Mouse (Mus musculus) forebrain, embryonic 13.5 days (tissue): ENCODE measurements around the gene Ccr8. TPM values are rescaled to one million over a fixed set of nuclear protein-coding genes. Genes with fewer than 3 reads are reported as not detected.

ENCODE experiments used
- ATAC-seq: fragments of 200-750 bp; cut with Nextera tagmentation; 2 replicates; pipeline ENCODE4 v1.8.0; 2017
- H3K27ac ChIP-seq: fragments of 300-500 bp; sonication (generic); 2 replicates; pipeline ENCODE4 v1.5.1; 2015; ENCODE audit warnings: inconsistent platforms, mild to moderate bottlenecking, moderate library complexity
- H3K27me3 ChIP-seq: fragments of 300-500 bp; sonication (generic); 2 replicates; pipeline ENCODE4 v1.6.1; 2015; ENCODE audit warnings: mild to moderate bottlenecking, inconsistent platforms
- H3K36me3 ChIP-seq: fragments of 300-500 bp; sonication (generic); 2 replicates; pipeline ENCODE4 v1.6.1; 2015; ENCODE audit warnings: mild to moderate bottlenecking, inconsistent platforms; ENCODE audit not compliant: poor library complexity, severe bottlenecking
- H3K4me1 ChIP-seq: fragments of 300-500 bp; sonication (generic); 2 replicates; pipeline ENCODE4 v1.6.1; 2015; ENCODE audit warnings: inconsistent platforms
- H3K4me2 ChIP-seq: fragments of 300-500 bp; sonication (generic); 2 replicates; pipeline ENCODE4 v1.6.1; 2015; ENCODE audit warnings: inconsistent platforms, mild to moderate bottlenecking, moderate library complexity
- H3K4me3 ChIP-seq: fragments of 300-500 bp; sonication (generic); 2 replicates; pipeline ENCODE4 v1.5.1; 2015; ENCODE audit warnings: mild to moderate bottlenecking, inconsistent platforms
- H3K9ac ChIP-seq: fragments of 300-500 bp; sonication (generic); 2 replicates; pipeline ENCODE4 v1.6.1; 2015; ENCODE audit warnings: mild to moderate bottlenecking, inconsistent platforms
- H3K9me3 ChIP-seq: fragments of 300-500 bp; sonication (generic); replicated peaks from 2 replicates; pipeline ENCODE4 v1.6.1; 2016; ENCODE audit warnings: inconsistent platforms
- WGBS: fragments of 180-500 bp; shearing (Covaris S2); methylation state at CpG from one replicate; pipeline ENCODE4 v1.1.7; 2015; 5-methylcytosine and 5-hydroxymethylcytosine counted together
- polyA plus RNA-seq: library from polyadenylated mRNA; unstranded; fragments of >200 nt; fragmentation: Nextera tagmentation; extraction: Ambion mirVana; gene quantifications from 2 replicates; pipeline ENCODE4 v1.2.1, GENCODE M21; 2015

Gene Ccr8
- polyA plus RNA-seq, 1 experiment from 2014 or later, result not detected

DNA sequence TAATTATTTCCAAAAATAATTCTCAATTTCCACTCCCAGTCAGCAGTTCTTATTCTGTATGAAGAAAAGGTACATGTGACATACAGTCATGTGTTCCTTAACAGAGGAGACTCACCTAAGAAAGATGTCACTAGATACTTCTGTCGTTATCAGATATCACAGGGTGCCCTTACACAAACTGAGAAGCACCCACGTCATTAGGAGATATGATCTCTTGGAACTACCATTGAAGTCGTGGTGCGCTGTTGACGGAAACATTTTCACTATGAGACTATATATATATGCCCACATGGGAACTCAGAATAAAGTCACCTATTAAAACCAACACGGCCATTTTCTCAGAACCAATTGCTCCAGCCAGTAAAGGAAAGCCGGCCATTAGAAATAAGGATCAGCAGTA, 17.4 kb upstream of the Ccr8 start:
- ATAC-seq, result no peak
- H3K27ac ChIP-seq, result no peak overlapping the region
- H3K36me3 ChIP-seq, result no peaks in the 10 kb centered on the region

DNA sequence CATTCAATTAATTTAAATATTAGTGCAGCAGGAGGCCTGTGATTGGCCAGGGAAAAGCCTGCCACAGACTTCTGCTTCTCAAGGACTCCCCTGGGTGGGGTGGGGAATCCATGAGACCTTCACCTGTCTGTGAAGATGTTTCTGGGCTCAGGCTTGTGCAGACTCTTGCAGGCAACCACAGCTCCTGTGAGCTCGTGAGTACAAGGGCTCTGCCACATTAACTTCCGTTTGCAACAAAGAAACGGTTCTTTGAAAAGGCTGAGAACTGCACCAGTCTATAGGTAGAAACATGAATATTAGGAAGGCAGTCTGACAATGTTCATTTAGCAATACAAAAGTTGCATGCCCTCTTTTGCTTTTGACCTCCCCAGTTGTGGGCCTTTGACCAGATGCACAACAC, 13.7 kb upstream of the Ccr8 start:
- Histone ChIP-seq H3K9ac (no peak overlapping the region), H3K36me3 (no peaks in the 10 kb centered on the region), H3K4me2 (no peak overlapping the region), H3K27me3 (no peaks in the 10 kb centered on the region), H3K4me3 (no peak overlapping the region), H3K4me1 (peaks cover 1% of the 10 kb centered on the region; the same call in 1 of the 2 replicates), H3K27ac (no peak overlapping the region), H3K9me3 (0 out of 2 replicates have a peak, but pooled peaks cover 3% of the 10 kb centered on the region)
- ATAC-seq, result no peak
- 85% methylated on average over 3 of the region's 3 CpGs for WGBS

More for the DNA sequence above, 17.4 kb upstream of the Ccr8 start:
- peaks cover 4% of the 10 kb centered on the region; the same call in 1 of the 2 replicates for H3K4me1 ChIP-seq
- H3K9me3 ChIP-seq, result no peaks in the 10 kb centered on the region
- H3K27me3 ChIP-seq, result no peaks in the 10 kb centered on the region
- H3K4me2 ChIP-seq, result no peak overlapping the region
- no peak overlapping the region for H3K9ac ChIP-seq
- H3K4me3 ChIP-seq, result no peak overlapping the region
- 90% methylated on average over 7 of the region's 7 CpGs for WGBS

DNA sequence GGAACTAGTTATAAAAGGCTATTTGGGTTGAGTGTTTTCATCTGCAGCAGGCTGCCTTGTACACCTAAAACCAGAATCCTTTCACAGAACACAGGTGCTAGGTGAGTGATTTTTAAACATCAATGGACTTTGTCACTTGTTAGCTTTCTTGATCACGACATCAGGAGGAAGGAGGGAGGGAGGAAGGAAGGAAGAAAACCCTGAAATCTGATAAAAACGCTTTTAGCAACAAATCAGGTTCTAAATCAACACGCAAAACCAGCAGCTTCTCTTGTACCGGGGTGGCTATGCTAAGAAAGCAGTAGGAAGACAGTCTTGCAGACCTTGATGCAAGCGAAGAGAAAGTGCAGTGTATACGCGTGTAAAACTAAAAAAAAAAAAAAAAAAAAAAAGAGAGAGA, 12.0 kb upstream of the Ccr8 start:
- ATAC-seq, result no peak
- Histone ChIP-seq H3K27me3 (no peaks in the 10 kb centered on the region), H3K4me3 (no peak overlapping the region), H3K9ac (no peak overlapping the region), H3K36me3 (no peaks in the 10 kb centered on the region), H3K4me1 (no peaks in the 10 kb centered on the region), H3K9me3 (0 out of 2 replicates have a peak, but pooled peaks cover 3% of the 10 kb centered on the region), H3K4me2 (no peak overlapping the region), H3K27ac (no peak overlapping the region)
- WGBS, result 80% methylated on average over 7 of the region's 7 CpGs

DNA sequence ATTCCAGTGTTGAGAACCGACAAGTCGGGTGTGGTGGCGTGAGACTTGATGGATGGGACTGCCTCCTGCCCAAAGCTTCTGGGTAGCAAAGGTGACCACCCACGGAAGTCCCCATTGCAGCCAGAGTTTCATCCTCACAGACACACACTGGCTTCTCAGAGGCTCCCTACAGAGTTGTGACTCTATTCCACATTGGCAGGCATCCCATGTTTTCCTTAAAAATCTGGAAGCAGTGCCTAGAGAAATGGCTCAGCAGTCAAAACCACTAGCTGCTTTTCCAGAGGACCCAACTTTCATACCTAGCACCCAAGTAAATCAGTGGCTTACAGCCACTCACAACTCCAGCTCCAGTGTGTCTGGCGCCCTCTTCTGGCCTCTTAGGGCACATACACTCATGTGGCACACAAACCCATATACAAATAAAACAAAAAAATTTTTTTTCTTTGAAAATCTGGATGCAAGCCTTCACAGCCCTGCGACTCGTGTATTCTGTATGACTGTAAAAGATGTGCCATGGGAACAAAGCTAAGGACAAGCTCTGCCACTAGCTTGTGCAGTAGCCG, 11.3 kb upstream of the Ccr8 start:
- no peaks in the 10 kb centered on the region for H3K4me1 ChIP-seq

DNA sequence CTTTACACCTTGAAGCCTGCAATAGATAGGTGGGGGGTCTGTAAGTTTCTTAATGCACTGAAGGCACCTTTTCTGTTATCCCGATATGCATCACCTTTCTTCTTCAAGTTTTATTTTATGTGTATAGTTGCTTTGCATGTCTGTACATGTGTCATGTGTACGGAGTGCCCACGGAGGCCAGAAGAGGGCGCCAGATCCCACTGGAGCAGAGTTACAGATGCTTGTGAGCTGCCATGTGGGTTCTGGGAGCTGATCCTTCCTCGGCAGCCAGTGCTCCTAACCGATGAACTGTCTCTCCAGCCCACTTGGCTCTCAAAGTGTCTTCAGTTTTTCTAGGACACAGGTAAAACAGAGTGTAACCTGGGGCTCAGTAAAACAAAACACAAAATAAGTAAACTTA, 10.7 kb upstream of the Ccr8 start:
- Histone ChIP-seq H3K36me3 (no peaks in the 10 kb centered on the region), H3K4me2 (no peak overlapping the region), H3K27me3 (no peaks in the 10 kb centered on the region), H3K4me3 (no peak overlapping the region), H3K9ac (no peak overlapping the region), H3K9me3 (0 out of 2 replicates have a peak, but pooled peaks cover 3% of the 10 kb centered on the region), H3K4me1 (no peaks in the 10 kb centered on the region), H3K27ac (no peak overlapping the region)
- no peak for ATAC-seq
- WGBS, result 78% methylated on average over 6 of the region's 6 CpGs

More for the DNA sequence above, 11.3 kb upstream of the Ccr8 start:
- Histone ChIP-seq H3K9me3 (0 out of 2 replicates have a peak, but pooled peaks cover 3% of the 10 kb centered on the region), H3K27me3 (no peaks in the 10 kb centered on the region), H3K36me3 (no peaks in the 10 kb centered on the region), H3K4me2 (no peak overlapping the region), H3K9ac (no peak overlapping the region), H3K27ac (no peak overlapping the region), H3K4me3 (no peak overlapping the region)
- WGBS, result 86% methylated on average over 8 of the region's 8 CpGs
- no peak for ATAC-seq

DNA sequence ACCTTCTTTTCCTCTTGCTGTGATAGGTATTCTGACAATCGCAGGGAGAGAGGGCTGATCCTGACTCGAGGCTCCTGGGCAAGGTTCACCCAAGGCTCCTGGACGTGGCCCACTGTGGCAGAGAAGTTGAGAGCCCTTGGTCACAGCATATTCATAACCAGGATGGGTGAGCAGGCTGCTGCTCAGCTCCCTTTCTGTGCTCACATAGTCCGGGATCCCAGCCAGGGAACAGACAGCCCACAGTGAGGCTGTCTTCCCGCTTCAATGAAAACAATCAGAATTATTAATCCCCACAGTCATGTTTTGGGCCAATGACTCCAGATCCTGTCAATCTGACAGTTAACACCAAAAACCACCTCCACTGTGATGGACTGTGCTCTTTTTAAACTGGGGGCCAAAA, 9.9 kb upstream of the Ccr8 start:
- 79% methylated on average over 5 of the region's 5 CpGs for WGBS
- H3K27ac ChIP-seq, result no peak overlapping the region
- H3K4me1 ChIP-seq, result no peaks in the 10 kb centered on the region
- no peaks in the 10 kb centered on the region for H3K27me3 ChIP-seq
- H3K9me3 ChIP-seq, result 0 out of 2 replicates have a peak, but pooled peaks cover 3% of the 10 kb centered on the region
- H3K9ac ChIP-seq, result no peak overlapping the region
- no peak for ATAC-seq
- no peak overlapping the region for H3K4me2 ChIP-seq
- no peak overlapping the region for H3K4me3 ChIP-seq
- H3K36me3 ChIP-seq, result no peaks in the 10 kb centered on the region

DNA sequence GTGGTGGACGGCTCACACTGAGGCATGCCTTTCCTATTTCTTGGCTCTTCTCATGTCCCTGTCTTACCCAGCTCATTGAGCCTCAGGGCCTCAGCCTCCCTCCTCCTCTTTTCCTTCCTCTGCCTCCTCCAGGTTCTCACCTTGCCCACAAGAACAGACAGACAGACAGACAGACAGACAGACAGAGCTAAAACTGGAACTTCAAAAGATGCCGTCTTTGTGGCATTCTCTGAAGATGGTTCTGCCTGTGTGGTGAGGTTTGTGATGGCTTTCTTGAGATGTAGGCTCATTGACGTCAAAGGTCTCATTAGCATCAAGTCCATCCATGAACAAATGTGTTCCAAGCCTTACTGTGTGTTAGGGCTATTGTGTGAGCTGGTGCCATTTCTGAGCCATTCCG, 9.2 kb upstream of the Ccr8 start:
- Histone ChIP-seq H3K9ac (no peak overlapping the region), H3K27ac (no peak overlapping the region)
- 71% methylated on average over 4 of the region's 4 CpGs for WGBS

DNA sequence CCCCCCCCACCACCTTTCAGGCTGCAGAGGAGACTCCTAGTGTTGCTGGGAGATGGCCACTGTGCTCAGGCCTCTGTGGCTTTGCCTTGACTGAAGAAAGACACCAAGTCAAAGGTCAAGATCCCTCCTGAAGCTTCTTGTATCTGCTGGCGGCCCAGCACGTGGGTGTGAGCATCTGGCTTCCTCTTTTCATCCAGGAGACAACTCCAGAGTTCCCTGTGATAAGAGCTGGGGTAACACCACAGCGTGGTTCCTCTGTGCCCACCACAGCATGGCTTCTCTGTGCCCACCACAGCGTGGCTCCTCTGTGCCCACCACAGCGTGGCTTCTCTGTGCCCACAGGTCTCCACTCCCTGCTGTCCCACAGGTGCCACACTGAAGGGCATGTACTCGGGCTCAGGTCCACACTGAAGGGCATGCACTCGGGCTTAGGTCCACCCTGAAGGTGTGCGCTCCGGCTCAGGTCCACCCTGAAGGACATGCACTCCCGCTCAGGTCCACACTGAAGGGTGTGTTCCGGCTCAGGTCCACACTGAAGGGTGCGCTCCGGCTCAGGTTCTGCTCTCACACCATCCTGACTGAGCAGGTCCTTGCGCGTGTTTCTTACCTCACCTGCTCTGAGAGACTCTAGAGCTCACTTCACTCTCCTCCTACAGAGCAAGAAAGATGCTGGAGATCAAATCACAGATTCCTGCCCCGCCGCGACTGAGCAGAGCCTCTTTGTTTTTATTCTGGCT, 8.6 kb upstream of the Ccr8 start:
- H3K27me3 ChIP-seq, result no peaks in the 10 kb centered on the region
- H3K36me3 ChIP-seq, result no peaks in the 10 kb centered on the region
- no peak for ATAC-seq
- WGBS, result 82% methylated on average over 18 of the region's 18 CpGs
- no peak overlapping the region for H3K4me2 ChIP-seq
- H3K4me3 ChIP-seq, result no peak overlapping the region
- H3K4me1 ChIP-seq, result no peaks in the 10 kb centered on the region
- no peak overlapping the region for H3K9ac ChIP-seq
- H3K9me3 ChIP-seq, result 0 out of 2 replicates have a peak, but pooled peaks cover 3% of the 10 kb centered on the region
- no peak overlapping the region for H3K27ac ChIP-seq

More for the DNA sequence above, 9.2 kb upstream of the Ccr8 start:
- Histone ChIP-seq H3K4me3 (no peak overlapping the region), H3K27me3 (no peaks in the 10 kb centered on the region), H3K36me3 (no peaks in the 10 kb centered on the region), H3K9me3 (0 out of 2 replicates have a peak, but pooled peaks cover 3% of the 10 kb centered on the region), H3K4me1 (no peaks in the 10 kb centered on the region), H3K4me2 (no peak overlapping the region)
- no peak for ATAC-seq

DNA sequence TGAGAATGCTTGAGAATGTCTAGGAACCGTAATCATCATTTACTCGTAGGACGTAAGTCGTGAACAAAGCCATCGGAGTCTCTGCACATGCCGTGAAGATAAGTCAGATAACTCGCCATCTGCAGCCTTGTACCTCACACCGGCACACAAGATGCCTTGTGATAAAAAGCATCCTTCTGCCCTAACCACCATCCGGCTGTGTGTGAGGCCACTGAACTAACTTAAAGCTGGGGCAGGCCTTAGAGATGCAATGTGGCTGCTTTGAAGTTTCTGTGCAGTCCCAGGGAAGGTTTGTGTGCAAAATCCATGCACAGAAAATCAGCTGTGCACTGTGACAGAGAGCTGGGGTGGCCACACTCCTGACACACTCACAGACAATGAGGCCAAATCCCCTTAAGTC, 7.5 kb upstream of the Ccr8 start:
- no peaks in the 10 kb centered on the region for H3K4me1 ChIP-seq
- H3K4me2 ChIP-seq, result no peak overlapping the region
- H3K9ac ChIP-seq, result no peak overlapping the region
- no peak overlapping the region for H3K27ac ChIP-seq
- no peaks in the 10 kb centered on the region for H3K36me3 ChIP-seq
- no peak for ATAC-seq
- 0 out of 2 replicates have a peak, but pooled peaks cover 3% of the 10 kb centered on the region for H3K9me3 ChIP-seq
- no peak overlapping the region for H3K4me3 ChIP-seq
- no peaks in the 10 kb centered on the region for H3K27me3 ChIP-seq
- WGBS, result 88% methylated on average over 9 of the region's 9 CpGs

DNA sequence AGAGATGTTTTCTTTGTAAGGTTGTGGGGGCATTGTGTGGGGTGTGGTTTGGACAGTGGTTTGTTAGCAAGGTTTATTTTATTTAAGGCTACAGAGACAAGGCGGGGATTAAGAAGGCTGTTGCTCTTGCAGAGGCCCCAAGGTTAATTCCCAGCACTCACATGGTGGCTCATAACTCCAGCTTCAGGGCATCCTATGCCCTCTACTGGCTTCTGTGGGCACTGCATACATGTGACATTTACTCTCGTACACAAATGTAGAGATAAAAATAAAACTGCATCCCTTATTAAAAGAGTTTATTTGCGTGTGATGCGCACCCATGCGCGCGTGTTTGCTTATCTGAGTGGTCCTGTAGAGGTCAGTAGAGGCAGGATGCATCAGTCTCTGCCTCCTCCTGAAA, 2.8 kb upstream of the Ccr8 start:
- no peak overlapping the region for H3K9ac ChIP-seq
- no peaks in the 10 kb centered on the region for H3K36me3 ChIP-seq
- no peak for ATAC-seq
- no peak overlapping the region for H3K4me2 ChIP-seq
- no peaks in the 10 kb centered on the region for H3K9me3 ChIP-seq
- no peak overlapping the region for H3K27ac ChIP-seq
- 86% methylated on average over 7 of the region's 7 CpGs for WGBS
- H3K4me1 ChIP-seq, result no peaks in the 10 kb centered on the region
- no peak overlapping the region for H3K4me3 ChIP-seq
- no peaks in the 10 kb centered on the region for H3K27me3 ChIP-seq

DNA sequence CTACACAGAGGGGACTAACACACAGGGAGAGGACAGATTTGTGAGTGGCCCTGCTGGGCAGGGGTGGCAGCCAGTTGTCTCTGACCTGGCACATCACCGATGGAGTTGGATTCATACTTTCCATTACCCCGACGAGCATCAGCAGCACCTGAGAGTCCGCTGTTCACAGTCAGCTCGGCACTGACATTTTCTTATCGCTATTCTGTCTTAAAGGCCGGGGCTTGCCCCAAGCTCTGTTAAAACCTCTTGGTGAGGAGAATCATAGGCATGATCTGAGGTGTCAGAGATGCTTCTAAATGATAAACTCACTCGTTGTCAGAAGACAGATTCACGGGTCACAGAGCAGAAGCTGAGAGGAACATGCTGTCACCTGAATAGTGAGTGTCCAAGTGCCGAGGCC, 828 bp upstream of the Ccr8 start:
- no peak for ATAC-seq
- H3K4me3 ChIP-seq, result no peak overlapping the region
- H3K9ac ChIP-seq, result no peak overlapping the region
- no peaks in the 10 kb centered on the region for H3K27me3 ChIP-seq
- H3K4me2 ChIP-seq, result no peak overlapping the region
- H3K4me1 ChIP-seq, result no peaks in the 10 kb centered on the region
- no peaks in the 10 kb centered on the region for H3K9me3 ChIP-seq
- WGBS, result 85% methylated on average over 10 of the region's 10 CpGs
- H3K27ac ChIP-seq, result no peak overlapping the region
- H3K36me3 ChIP-seq, result no peaks in the 10 kb centered on the region

DNA sequence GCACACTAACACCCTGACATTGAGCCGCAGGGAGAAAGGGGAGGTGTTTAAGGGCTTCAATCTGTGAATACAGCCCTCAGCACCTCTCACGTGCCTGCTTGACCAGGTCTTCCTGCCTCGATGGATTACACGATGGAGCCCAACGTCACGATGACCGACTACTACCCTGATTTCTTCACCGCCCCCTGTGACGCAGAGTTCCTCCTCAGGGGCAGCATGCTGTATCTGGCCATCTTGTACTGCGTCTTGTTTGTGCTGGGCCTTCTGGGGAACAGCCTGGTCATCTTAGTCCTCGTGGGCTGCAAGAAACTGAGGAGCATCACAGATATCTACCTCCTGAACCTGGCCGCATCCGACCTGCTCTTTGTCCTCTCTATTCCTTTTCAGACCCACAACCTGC, 1.8 kb downstream of the Ccr8 start:
- no peak for ATAC-seq
- Histone ChIP-seq H3K27ac (no peak overlapping the region), H3K9me3 (no peaks in the 10 kb centered on the region), H3K4me2 (no peak overlapping the region), H3K9ac (no peak overlapping the region), H3K27me3 (no peaks in the 10 kb centered on the region), H3K36me3 (no peaks in the 10 kb centered on the region), H3K4me1 (no peaks in the 10 kb centered on the region), H3K4me3 (no peak overlapping the region)
- WGBS, result 92% methylated on average over 13 of the region's 13 CpGs
